Mouse (Mus musculus): ENCODE results near the gene Ltbp1.

Gene Ltbp1

GRCm38 (mm10) chr17:75436819-75437218, 431.5 kb downstream of the Ltbp1 start:
- in situ Hi-C loops (cut with MseI, MboI) = no loop called here

- in situ Hi-C loops (cut with MseI, MboI) = no loop called here
These were observed 431.9 kb downstream of the Ltbp1 start for GRCm38 (mm10) chr17:75437239-75437750.

GRCm38 (mm10) chr17:75438162-75438561, 432.8 kb downstream of the Ltbp1 start:
- in situ Hi-C loops (cut with MseI, MboI) = no loop called here

GRCm38 (mm10) chr17:75439062-75439461, 433.7 kb downstream of the Ltbp1 start:
- in situ Hi-C loops (cut with MseI, MboI) = no loop called here

GRCm38 (mm10) chr17:75440619-75441018, 435.3 kb downstream of the Ltbp1 start:
- in situ Hi-C loops (cut with MseI, MboI) = no loop called here

- in situ Hi-C loops (cut with MseI, MboI) = no loop called here
These were observed 436.0 kb downstream of the Ltbp1 start for GRCm38 (mm10) chr17:75441260-75441830.

Data from mouse trophoblast stem cell (cell line).